Mouse (Mus musculus) spleen, adult 18-20 months (tissue): ENCODE data around the gene Col23a1.

ENCODE experiments used
- DNase-seq, 2 experiments: peaks; one replicate each; pipeline ENCODE4 v3.0.0; 2022; ENCODE audit warnings: mixed read lengths in 2 of 2

Gene Col23a1

GRCm38 (mm10) chr11:51488813-51489212 is 199.1 kb downstream of the Col23a1 start:
- DNase-seq: no peak

DNA sequence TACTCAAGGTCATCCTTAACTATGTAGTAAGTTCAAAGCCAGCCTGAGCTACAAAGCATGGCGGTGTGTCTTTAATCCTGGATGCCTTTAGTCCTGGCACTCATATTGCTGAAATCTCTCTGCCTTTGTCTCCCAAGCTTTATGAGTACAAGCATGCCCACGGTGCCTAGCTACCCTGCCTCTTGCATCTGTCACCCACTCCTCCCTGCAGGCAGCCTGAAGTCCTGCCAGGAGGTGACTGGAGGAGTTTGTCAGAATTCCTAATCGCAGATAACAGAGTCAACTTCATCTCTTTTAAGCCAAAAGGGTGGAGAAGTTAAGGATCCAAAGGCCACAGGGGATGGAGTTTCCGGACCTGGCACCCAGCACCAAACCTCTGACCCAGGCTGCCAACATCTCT is 203.7 kb downstream of the Col23a1 start:
- no peak for DNase-seq

DNA sequence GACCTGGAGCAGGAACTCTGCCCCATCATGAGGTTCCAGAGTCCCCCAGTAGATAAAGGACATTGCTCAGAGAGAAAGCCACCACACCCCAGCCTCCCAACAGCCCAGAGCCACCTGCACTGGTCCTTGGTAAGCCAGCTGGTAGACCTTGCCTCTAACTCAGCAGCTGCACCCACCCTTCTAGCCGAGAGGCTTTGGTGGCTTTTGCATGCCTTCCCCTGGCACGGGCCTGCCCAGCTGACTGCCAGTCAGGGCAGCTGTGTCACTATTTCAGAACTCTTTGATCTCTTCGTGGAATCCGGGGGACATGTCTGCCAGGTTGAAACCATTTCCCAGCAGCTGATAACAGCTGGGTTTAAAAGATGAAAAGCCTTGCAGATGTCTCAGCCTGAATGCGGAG is 204.5 kb downstream of the Col23a1 start:
- no peak for DNase-seq

- DNase-seq: no peak
These were observed 210.1 kb downstream of the Col23a1 start for GRCm38 (mm10) chr11:51499776-51500175.

DNA sequence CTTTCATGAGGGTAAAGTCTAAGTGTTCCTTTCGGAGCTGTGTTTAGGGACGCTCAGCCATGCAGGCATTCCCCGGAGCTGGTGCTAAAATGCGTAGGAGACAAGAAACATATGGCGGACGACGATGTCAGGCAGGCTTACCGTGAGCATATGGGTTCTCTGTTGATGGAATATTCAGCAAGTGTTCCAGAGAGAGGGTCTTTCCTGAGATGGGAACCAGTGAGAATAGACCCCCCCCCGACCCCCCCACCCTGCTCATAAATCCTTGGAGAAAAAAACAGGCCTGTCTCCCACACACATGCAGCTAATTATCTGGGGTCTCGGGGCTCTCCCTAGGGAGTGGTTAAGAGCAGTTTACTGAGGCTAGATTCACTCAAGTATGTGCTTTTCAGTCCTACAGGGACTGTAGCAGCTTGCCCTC is 212.7 kb downstream of the Col23a1 start:
- no peak for DNase-seq

DNA sequence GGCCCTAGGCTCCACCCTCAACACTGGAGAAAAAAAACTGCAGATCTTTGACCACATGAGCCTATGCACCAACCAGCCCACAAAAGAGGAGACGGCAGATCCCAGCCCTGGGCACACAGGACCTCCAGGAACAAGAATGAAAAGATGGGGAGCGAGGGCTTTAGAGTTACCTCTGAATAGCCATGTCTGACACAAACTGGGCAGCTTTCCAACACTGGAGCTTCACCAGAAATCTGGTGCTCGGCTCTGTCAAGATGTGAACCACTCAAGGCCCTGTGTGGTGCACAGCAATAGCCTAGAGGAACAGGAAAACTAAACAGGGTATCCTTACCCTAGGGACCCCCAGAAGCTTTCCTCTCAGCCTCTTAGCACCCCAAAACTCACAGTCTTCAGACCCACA is 215.2 kb downstream of the Col23a1 start:
- no peak for DNase-seq

DNA sequence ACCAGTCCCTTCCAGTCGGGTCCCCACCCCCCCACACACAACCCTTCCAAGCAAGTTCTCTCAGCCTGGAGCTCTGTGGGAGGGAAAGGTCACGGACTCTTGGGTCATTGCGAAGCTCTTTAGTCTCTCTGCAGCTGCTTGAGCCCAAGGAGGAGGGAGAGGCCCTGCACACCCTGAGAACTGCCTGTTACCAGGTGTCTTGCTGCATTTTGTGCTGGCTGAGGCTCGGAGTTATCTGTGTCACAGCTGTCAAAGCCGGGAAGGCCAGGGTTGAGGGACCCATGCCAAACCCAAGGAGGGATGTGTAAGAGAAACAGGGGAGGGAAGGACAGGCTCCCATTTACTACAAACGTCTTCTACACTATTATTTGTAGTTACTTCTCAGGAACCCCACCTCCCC is 218.3 kb downstream of the Col23a1 start:
- DNase-seq: no peak

DNA sequence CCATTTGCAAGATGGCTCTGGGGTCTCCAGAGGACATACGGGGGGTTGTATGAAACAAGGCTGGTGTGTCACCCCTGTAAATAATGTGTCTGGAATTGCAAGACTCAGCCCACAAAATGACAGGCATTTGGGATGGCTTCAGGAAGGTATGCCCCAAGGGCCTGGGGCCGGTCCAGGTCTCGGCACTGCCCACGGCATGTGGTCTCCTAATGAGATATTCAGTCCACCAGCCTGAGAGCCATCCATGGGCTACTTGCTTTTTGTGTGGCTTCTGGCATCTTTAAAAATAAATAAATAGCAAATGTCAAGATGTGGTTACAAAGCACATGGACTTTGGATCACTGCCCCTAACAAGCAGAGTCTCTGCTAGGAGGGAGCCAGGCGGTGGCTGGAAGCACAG is 219.5 kb downstream of the Col23a1 start:
- DNase-seq: no peak

DNA sequence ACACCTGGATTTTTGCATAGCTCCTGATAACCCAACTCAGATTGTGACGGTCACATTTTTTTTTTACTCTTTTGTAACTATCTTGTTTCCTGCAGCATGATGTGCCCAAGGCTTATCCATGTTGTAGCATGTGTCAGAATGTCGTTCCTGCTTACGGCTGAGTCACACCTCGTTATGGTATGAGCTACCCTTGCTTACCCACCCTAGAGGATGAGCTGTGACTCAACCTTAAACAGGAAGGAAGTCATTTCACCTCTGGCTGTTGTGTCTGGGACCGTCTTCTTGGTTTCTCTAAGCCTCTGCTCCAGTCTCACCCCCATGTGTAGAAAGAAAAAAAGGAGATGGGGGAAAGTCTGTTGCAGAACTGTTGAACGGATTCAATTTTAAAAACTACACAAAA is 223.3 kb downstream of the Col23a1 start:
- DNase-seq: no peak

GRCm38 (mm10) chr11:51515346-51515745 is 225.6 kb downstream of the Col23a1 start:
- no peak for DNase-seq

DNA sequence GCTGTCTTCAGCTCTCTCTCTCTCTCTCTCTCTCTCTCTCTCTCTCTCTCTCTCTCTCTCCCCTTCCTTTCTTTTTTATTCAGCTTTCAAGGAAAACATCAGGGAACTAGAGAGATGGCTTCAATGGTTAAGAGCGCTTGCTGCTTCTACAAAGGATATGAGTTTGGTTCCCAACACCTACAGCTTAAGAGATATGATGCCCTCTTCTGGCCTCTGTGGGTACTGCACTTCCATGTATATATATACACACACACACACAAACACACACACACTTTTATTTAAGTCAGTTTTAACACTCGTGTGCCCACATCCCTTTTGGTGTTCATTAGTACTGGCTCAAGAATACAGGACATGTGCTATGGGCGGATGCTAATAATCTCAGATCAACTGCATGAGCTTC is 228.4 kb downstream of the Col23a1 start:
- no peak for DNase-seq

- no peak for DNase-seq
These were observed 228.9 kb downstream of the Col23a1 start for GRCm38 (mm10) chr11:51518585-51518984.

GRCm38 (mm10) chr11:51521440-51521839 is 231.7 kb downstream of the Col23a1 start:
- no peak for DNase-seq

DNA sequence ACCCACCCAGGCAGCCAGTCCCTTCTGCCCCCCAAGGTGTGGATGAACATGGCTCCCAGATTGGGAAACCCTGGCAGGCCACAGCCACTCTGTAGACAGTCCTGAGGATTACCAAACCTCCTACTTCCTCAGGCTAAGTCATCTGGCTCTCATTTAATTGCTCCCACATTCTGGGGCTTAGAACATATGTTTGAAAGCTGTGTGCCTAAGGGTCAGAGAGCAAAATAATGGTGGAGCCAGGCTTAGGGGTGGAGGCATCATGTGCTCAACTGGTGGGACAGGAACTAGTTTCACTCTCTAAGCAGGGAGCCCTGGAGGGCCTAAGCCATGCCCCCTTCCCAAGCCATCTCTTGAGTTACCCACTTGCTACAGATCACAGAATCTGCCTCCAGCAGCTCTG is 233.5 kb downstream of the Col23a1 start:
- no peak for DNase-seq

GRCm38 (mm10) chr11:51523625-51524024 is 233.9 kb downstream of the Col23a1 start:
- DNase-seq: no peak

GRCm38 (mm10) chr11:51526631-51527161 is 237.0 kb downstream of the Col23a1 start:
- no peak for DNase-seq

DNA sequence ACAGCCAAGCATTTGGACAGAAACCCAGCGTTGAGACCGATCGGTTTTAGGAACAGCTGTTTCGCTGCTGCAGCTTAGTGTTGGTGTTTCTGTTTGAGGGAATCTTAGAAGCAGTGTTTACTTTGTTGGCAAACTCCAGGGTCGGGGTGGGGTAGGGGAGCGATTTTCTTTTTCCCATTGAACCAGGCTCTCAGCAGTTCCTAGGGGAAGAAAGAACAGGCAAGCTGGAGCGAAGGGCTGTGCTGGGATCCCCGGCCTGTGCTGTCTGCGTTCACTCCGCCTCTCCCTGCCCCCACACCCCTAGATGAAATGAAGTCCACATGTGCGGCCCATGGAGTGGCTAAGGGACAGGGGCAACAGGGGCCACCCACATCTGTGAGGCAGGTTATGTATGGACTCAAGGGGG is 243.4 kb downstream of the Col23a1 start:
- no peak for DNase-seq

GRCm38 (mm10) chr11:51534314-51534713 is 244.6 kb downstream of the Col23a1 start:
- DNase-seq: peak in 1 of 2 experiments; percentile 43

DNA sequence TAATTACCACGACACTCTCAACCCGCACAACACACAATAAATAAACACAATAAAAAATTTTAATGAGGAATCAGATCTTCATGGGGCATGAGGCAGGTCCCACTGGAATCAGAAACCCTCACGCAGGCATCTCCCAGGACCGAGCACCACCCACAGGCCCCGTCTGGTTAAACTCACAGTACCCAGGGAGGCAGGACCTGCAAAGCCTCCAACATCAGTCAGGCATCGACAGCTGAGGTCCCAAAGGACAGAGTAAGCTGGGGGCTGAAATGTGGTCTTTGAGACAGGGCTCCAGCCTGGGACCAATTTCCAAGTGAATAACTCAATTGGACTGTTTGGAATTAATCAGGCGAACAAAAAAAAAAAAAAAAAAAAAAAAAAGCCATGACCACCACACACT is 248.7 kb downstream of the Col23a1 start:
- DNase-seq: no peak

GRCm38 (mm10) chr11:51538919-51539758 is 249.4 kb downstream of the Col23a1 start:
- no peak for DNase-seq

- DNase-seq: peak; percentile 84 to 95
These were observed 250.1 kb downstream of the Col23a1 start for GRCm38 (mm10) chr11:51539759-51540282.

DNA sequence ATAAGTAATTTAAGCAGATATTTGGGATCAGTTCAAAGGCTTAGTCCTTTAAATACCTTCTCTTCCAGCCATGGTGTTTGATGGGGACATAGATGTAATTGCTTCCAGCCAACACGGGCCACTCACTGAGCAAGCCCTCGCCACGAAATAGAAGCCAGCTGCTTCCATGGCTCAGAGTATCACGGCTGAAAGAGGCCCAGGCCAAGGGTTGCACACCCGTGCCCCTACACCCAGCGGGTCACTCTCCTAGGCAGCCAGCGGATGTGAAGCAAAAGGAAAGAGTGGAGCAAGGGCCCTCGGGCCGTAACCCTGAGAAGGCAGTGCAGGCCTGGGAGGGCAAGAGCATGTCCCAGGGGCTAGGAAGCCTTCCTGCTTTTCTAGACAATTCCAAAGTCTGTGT is 252.7 kb downstream of the Col23a1 start:
- no peak for DNase-seq

- no peak for DNase-seq
These were observed 253.8 kb downstream of the Col23a1 start for GRCm38 (mm10) chr11:51543487-51544050.

DNA sequence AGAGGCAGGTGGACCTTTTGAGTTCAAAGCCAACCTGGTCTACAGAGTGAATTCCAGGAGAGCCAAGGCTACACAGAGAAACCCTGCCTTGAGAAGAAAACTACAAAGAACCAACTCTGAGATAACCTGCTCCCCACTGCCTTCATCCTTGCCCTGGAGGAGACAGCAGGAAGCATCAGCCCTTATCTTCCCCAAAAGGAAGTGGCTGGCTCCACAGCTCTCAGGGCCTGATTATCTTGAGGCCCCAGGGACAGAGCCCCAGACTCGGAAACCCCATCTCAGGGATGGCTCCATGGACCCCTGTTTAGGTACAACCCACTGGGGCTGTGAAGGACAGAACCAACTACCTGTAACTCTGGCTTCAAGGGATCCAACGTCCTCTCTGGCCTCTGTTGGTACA is 254.7 kb downstream of the Col23a1 start:
- DNase-seq: no peak
